Mouse (Mus musculus) kidney, adult 8-10 months (tissue): ENCODE data around the gene Prox2.
A peak's percentile ranks its signal among the peaks of the same experiment; 100 is the strongest.

Source experiments
- DNase-seq, 2 experiments: peaks; one replicate each; pipeline ENCODE4 v3.0.0; 2022

The Prox2 gene

GRCm38 (mm10) chr12:85129426-85129978 lies 18.9 kb upstream of the Prox2 start:
- DNase-seq = no peak

DNA sequence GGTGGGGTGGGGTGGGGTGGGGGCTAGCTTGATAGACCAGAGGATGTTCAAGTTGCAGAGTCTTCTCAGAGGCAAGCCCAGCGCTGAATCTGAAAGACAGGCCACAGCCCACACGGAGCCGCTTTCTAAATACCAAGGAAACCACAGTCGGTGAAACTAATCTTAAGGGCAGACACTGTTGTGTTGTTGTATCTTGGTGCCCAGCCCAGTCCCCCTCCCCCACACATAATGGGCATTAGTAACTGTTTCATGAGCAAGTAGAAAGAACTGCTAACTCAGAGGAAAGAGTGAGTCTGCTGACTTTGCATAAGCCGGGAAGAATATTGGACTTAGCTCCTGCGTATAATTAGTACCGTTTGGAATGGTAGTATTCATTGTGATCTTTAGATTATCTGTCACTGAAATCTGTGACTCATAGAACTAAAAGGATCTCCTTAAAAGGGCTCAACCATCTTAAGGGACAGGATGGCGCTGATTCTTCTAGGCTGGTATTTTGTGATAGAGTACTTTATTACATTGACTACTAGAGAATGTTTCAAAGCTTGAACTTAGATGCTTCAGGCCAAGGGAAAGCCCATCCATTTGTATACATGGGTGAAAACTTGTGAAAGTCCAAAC lies 16.5 kb upstream of the Prox2 start:
- DNase-seq = peak; percentile 80 to 85

DNA sequence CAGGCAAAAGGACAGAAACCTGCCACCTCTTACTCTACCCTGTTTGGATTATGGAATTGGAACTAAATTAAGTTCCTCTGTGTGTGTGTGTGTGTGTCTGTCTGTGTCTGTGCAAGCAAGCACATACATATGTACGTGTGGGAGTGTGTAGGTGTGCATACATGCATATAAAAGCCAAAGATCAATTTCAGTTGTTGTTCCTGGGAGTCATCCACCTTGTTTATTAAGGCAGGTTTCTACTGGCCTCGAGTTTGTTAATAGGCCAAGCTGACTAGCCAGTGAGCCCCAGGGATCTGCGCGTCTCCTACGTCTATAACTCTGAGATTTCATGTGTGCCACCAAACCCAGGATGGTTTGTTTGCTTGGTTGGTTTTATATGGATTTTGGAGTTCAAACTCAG lies 14.2 kb upstream of the Prox2 start:
- no peak for DNase-seq

- DNase-seq = no peak
Measured at GRCm38 (mm10) chr12:85123645-85124044, 13.1 kb upstream of the Prox2 start.

DNA sequence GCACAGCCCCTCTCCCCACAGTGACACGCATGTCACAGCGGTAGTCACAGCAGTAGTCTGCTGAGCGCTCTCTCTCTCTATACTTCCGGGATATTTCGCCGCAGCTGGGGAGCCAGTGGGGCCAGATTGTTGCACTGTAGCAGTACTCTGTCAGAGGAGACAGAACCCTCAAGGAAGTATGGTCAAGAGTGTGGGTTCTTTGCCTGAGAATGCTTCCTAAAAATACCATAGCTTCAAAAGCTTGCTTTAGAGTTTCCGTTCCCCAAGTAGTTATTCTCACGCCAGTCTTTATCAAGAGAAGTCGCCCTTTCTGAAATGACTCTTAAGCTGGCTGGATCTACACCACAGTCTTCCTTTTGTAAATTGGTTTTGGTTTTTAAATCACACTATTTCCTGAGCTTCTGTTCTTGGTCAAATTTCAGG lies 12.6 kb upstream of the Prox2 start:
- DNase-seq = no peak

GRCm38 (mm10) chr12:85121806-85122459 lies 11.4 kb upstream of the Prox2 start:
- no peak for DNase-seq

DNA sequence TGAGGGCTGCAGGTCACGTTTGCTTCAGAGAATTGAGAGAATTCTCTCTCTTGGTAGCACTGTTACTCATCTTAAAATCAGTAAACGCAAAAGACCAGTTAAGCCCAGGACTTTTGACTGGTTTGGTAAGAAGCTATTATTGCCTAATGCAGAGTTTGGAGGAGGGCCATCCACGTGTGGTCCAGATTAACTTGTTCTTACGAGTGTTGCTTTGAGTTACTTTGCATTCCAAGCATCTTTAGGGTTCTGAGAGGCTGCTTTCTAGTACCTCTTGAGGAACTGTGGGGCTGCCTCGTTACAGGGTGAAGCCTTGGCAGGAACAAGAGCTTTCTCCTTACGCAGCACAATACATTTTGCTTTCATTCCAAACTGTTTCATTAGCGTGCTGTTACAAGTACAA lies 5.1 kb upstream of the Prox2 start:
- no peak for DNase-seq

- no peak for DNase-seq
Measured at GRCm38 (mm10) chr12:85113917-85114316, 3.4 kb upstream of the Prox2 start.

- DNase-seq = peak; percentile 64
Measured at GRCm38 (mm10) chr12:85113337-85113736, 2.8 kb upstream of the Prox2 start.

DNA sequence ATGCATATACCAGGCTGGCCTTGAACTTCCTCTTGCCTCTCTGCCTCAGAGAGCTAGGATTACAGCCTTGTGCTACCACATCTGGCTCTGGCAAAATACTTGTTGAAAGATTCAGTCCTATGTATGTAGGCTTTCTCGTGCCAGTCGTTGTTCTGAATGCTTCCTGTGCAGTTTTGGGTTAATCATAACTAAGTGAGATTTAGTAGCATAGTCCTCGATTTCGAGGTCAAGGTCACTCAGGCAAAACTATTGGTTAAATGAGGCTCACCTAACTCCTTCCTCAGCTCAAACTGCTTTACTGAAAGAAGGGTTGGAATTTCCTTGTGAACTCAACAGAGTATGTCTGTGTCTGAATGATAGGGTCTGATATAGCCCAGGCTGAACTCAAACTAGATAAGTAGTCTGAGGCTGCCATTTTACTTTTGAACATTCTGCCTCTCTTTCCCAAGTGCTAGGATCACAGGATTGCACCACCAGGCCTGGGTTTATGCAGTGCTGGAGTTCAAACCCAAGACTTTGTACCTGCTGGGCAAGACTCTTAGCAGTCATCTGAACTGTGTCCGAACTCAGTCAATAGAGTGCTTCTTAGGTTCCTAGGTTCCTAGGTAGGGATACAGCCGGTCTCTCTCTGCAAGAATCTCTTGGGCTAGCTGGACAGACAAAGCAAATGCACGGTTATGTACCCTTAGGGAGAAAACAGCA lies 2.1 kb upstream of the Prox2 start:
- DNase-seq = peak; percentile 37 to 41

DNA sequence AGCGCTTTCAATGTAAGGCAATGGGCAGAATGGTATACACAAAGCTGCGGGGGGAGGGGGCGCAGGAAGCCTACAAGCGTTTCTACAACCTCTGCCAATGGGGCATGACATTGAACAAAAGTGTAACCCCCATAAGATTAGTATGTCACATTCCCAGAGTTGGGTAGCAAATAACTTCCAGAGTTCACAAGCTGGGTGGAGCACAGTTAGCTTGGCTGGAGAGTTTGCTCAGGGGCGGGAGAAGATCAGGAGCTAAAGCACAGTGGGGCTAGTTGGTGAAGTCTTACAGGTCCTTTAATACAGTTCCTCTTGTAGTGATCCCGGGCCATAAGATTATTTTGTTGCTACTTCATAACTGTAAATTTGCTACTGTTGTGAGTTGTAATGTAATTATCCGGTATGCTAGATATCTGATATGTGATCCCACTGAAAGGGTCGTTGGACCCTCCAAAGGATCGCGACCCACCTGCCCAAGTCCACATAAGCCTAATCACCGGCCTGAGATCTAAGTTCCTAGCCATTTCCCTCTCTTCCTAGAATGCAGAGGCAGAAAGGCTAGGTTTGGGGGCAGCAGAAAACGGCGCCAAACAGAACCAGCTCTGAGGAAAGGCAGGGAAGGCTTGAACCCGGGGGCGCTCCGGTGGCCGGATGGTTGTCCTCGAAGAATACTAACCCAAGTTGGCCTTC lies 405 bp downstream of the Prox2 start:
- DNase-seq = no peak

DNA sequence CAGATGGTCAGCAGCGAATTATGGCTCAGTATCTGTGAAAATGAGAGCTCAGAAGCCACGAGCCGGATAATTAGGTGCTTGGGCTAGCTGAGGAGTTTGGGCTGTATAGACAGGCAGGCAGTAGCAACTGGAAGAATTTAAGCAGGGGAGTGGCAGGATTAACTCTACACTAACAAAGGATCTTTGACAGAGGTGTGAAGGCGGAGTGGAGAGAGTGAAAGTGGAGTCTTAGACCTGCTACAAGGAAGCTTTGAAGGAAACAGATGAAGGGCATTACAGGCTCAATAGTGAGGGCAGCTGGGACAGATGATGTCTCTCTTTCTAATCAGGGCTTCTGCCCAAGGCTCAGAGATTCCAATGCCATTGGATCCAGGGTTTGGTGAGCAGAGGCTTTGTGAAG lies 1.1 kb downstream of the Prox2 start:
- DNase-seq = no peak

- no peak for DNase-seq
Measured at GRCm38 (mm10) chr12:85108643-85109042, 1.9 kb downstream of the Prox2 start.

DNA sequence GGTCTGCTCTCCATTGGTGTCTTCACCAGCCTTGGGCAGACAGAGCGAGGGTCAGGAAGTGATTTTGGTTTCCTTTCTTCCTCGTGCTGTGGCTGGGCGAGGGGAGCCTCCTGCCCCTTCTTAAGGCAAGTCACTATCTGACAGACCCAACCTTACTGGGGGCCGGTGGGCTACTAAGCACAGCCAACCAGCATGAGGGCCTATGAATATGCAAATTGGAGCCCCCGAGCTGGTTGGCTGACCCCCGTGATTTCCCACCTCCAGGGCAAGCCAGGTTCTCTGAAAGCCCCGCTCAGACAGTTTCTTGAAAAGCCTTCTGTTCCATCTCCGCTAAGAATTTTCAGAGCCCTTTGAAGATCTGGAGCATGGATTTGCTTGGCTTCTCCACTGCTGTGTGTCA lies 4.3 kb downstream of the Prox2 start:
- no peak for DNase-seq

DNA sequence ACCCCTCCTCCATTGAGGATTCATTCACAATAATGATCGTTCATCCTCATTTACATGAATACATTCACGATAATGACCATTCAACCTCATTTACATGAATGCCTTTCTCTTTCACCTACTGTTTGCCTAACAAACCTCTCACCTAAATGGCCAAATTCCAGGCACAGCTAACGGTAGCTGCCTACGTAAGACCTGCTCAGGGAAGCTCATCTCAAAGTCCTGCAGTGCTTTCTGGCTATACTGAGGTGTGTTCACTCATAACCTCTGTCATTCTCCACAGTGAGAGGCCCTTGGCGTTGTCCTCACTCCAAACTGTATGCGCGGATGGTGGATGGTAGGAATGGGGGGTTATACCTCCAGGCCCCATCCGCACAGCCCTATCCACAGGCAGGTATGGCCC lies 5.8 kb downstream of the Prox2 start:
- peak in 1 of 2 experiments; percentile 55 for DNase-seq

- DNase-seq = peak; percentile 48 to 61
Measured at GRCm38 (mm10) chr12:85103096-85103495, 7.5 kb downstream of the Prox2 start.

DNA sequence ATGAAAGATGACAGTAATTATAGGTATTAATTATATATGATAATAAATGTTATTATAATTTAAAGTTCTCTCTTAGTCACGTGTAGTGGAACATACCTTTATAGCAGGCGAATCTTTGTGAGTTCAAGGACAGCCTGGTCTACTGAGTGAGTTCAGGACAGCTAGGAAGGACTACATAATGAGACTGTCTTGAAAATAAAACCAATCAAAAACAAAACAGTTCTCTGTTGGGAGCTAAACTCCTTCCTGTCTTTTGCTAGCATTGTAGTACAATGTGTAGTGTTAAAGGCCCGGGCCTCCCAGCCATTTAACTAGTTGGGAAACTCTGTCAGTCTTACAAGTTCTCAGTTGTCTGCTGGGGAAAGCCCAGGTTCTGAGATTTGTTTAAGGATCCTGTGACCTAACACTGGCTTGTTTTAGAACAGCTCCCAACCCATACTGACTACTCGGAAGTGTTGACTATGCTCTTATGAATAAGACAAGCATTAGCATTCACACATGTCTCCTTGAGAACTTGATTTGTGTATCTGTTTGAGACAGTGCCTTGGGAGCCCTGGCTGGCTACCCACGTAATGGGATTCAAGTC lies 8.9 kb downstream of the Prox2 start:
- DNase-seq = no peak

GRCm38 (mm10) chr12:85101001-85101400 lies 9.6 kb downstream of the Prox2 start:
- no peak for DNase-seq

DNA sequence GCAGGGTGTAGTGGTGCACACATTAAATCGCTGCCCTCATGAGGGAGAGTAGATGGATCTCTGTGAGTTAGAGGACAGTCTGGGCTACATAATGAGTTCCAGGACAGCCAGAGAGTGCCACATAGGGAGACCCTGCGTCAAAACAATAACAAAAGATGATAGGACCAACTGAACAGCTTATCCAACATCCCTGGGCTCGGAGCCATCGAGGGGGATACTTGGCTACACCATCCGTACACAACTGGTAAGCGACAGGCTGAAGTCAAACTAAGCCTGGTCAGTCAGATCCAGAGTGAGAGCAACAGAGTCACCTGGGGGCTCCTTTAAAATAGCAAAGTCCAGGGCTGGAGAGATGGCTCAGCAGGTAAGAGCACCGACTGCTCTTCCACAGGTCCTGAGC lies 14.7 kb downstream of the Prox2 start:
- no peak for DNase-seq

GRCm38 (mm10) chr12:85095146-85095545 lies 15.4 kb downstream of the Prox2 start:
- no peak for DNase-seq

- no peak for DNase-seq
Measured at GRCm38 (mm10) chr12:85094706-85095105, 15.9 kb downstream of the Prox2 start.

DNA sequence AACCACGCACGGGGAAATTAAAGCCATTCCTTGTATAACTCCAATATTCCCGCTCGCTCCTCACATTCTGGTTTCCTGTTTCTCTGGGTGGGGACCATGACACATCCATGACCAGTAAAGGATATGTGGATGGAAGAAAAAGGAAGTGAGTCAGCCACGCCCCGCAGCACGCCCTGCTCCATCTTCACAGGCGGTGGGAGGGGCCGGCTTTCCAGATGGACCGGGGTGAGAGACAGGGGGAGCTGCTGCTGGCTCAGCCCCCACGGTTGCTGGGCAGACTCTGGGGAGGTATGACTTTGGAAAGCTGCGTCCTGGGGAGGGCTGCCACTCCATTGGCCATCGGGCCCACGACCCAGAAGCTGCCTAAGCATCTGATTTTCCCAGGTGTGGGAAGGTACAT lies 16.5 kb downstream of the Prox2 start:
- no peak for DNase-seq

DNA sequence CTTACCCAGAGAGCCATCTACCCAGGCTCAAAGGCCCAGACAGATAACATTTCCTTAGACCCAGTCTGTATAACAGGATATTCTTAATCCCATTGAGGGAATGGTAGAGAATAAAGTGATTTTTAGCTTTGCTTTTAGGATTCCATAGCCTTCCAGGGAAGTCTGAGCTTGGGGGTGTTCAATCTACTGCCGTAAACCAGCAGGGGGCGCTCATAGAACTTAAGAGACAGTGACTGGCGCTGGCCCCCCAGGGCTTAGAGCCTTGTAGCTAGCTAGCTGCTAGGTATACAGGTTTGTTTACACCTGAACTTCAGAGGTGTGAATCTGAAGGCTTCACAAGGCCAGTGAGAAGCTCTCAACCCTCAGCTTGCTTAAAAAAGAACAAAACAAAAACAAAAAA lies 18.3 kb downstream of the Prox2 start:
- peak; percentile 50 to 69 for DNase-seq
